Mouse (Mus musculus) C2C12 (cell line): ENCODE measurements around the gene Mmel1. TPM values are rescaled to one million over a fixed set of nuclear protein-coding genes. Genes with fewer than 3 reads are reported as not detected.

Experiments used
- H3K27me3 ChIP-seq: one replicate; pipeline ENCODE4 v1.6.1; 2011; ENCODE audit not compliant: control insufficient read depth, insufficient read depth, insufficient read length
- H3K36me3 ChIP-seq: one replicate; pipeline ENCODE4 v1.6.1; 2011; ENCODE audit not compliant: control insufficient read depth, insufficient read depth
- H3K4me3 ChIP-seq: one replicate; pipeline ENCODE4 v1.5.1; 2011; ENCODE audit warnings: mild to moderate bottlenecking, control low read depth; ENCODE audit not compliant: poor library complexity, insufficient read depth, severe bottlenecking
- H3K79me2 ChIP-seq: one replicate; pipeline ENCODE4 v1.6.1; 2011; ENCODE audit not compliant: control insufficient read depth, insufficient read depth
- H3K79me3 ChIP-seq: one replicate; pipeline ENCODE4 v1.6.1; 2011; ENCODE audit warnings: low read depth, control low read depth
- H3ac ChIP-seq: one replicate; pipeline ENCODE3; 2011; ENCODE audit warnings: low read depth; ENCODE audit not compliant: control insufficient read depth, insufficient read length
- CEBPB ChIP-seq: IDR thresholded peaks from one replicate; pipeline ENCODE4 v1.6.1; 2011; ENCODE audit warnings: low read depth, mild to moderate bottlenecking, control low read depth, moderate library complexity
- CTCF ChIP-seq: IDR thresholded peaks from one replicate; pipeline ENCODE4 v1.5.1; 2011; ENCODE audit not compliant: control insufficient read depth, insufficient read depth, insufficient read length
- FOSL1 ChIP-seq: IDR thresholded peaks from one replicate; pipeline ENCODE4 v1.8.0; 2011; ENCODE audit warnings: mild to moderate bottlenecking, low read length; ENCODE audit not compliant: poor library complexity, insufficient read depth, severe bottlenecking
- MAX ChIP-seq: IDR thresholded peaks from one replicate; pipeline ENCODE4 v1.6.1; 2011; ENCODE audit warnings: mild to moderate bottlenecking, control low read depth
- MYOD1 ChIP-seq: IDR thresholded peaks from one replicate; pipeline ENCODE4 v1.6.1; 2011; ENCODE audit warnings: low read depth; ENCODE audit not compliant: control insufficient read depth, insufficient read length
- MYOG ChIP-seq: IDR thresholded peaks from one replicate; pipeline ENCODE4 v1.6.1; 2011; ENCODE audit not compliant: control insufficient read depth, insufficient read length; ENCODE audit errors: extremely low read depth
- USF1 ChIP-seq: IDR thresholded peaks from one replicate; pipeline ENCODE4 v1.6.1; 2011; ENCODE audit warnings: low read depth, mild to moderate bottlenecking, control low read depth, moderate library complexity
- polyA plus RNA-seq: library from polyadenylated mRNA; unstranded; fragments of >200 nt; fragmentation: generic; extraction: Trizol; gene quantifications from one replicate; pipeline ENCODE4 v1.2.1, GENCODE M21; 2012; ENCODE audit warnings: missing spikeins

Gene Mmel1
- polyA plus RNA-seq, 1 experiment, result 0.04 TPM

DNA sequence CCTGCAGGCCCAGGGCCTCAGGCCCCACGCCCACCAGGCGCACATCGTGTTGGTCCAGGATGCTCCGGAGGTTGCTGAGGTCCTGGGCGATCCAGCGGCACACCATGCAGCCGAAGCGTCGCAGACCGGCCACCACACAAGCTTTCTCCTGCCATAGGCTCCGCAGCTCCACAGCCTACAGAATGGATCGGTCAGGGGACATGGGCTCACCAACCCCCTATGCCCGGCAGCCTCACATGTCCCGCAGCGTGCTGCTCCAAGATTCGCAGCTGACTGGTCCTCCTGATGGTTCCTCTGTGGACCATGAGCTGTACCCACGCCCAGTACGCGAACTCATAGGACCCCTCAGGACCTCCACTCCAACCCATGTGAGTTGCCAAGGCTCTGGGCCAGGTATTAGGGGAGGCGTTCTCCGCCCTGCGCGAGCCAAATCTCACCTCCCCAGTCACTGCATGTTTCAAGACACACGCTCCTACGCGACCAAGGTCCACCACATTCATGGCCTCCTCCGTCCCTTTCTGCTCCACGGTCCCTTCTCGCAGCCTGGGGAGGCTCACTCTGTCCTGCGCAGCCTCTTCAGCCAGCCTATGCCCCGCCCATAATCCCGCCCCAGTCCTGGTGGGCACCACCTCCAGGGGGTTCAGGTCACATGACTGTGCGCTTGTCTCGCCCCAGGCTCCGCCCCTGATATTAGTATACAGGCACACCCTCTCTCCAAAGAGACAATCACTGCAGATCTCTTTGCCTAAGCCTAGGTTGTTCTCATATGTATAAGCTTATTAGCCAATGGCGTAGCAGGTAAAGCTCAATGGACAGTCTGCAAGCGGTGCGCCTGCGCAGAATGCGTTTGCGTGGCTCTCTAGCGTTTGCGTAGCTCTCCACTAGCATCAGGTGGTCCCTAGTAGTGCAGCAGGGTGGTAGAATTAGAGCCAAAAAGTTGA, 29.4 kb downstream of the Mmel1 start, which contains the start of gene Fam213b:
Gene Fam213b, minus strand, starts transcription at position 630 of the 941 bp plus-strand sequence.
- H3K27me3 ChIP-seq, result peaks cover 48% of the 10 kb centered on the region
- H3ac ChIP-seq, result no peak within 1 kb of the TSS
- H3K36me3 ChIP-seq, result no peaks in the 10 kb centered on the region
- TF ChIP-seq USF1 (peak; percentile 52), CTCF (no peak)
- H3K79me2 ChIP-seq, result no peaks in the 10 kb centered on the region
- H3K4me3 ChIP-seq, result no peak within 1 kb of the TSS
- H3K79me3 ChIP-seq, result no peaks in the 10 kb centered on the region

DNA sequence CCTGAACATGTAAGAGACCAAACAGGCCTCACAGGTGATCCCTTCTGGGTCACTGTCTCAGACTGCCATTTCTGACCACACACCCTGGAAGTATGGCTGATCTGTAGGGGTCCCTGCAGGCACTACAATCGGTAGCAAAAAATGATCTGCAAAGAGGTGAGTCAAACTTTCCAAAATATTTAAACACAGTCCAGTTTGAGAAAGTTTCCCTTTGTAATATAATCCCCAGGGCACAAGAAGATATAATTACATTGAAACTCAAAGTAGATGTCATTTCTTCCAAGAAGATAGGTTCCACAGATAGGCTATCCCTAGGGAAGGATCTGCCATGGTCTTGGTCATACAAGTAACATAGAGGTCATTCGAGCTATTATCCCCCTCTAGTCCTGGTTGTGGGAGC, 33.0 kb downstream of the Mmel1 start:
- no peak overlapping the region for H3ac ChIP-seq
- no peaks in the 10 kb centered on the region for H3K79me2 ChIP-seq
- no peaks in the 10 kb centered on the region for H3K36me3 ChIP-seq
- no peaks in the 10 kb centered on the region for H3K79me3 ChIP-seq
- H3K27me3 ChIP-seq, result peaks cover 25% of the 10 kb centered on the region
- no peak overlapping the region for H3K4me3 ChIP-seq
- TF ChIP-seq CEBPB, result no peak
- no peak for TF ChIP-seq MYOG
- TF ChIP-seq MAX, result no peak
- TF ChIP-seq MYOD1, result no peak

DNA sequence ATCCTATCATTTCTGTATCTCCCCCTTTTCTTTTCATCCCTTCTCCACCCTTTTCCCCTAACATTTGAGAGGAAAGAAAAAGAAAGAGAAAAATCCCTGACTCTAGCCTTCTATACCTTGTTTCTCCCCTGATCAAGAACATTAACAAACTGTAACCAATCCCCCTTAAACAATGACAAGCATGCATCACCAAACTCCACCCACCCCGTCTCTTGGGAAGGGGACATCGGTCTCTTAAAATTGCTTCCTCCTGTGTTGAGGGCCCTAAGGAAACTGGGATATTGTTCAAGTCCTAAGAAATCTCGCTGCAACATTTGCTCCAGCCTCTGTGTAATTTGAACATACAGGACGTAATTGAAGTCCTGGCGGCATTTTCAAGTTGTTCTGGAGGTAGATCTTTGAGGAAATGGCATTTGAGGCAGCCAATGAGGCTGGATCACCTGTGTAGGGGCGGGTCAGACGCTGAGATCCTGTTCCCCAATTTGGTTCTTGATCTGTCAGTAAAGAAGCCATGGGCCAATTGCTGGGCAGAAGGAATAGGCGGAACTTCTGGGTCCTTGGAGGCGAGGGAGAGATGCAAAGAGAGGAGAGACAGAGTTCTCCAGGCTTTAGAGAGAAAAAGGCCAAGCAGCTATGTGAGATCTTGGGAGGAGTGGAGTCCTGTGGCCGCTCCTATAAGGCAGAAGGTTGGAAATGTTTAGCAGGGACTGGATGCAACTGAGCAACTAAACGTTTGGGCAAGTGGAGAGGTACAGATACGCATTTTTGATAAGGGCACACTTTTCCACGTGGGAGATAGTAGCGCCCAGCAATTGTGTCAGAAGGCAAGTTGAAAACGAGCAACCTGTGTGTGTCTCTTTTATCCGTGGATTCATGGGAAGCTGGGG, 35.0 kb downstream of the Mmel1 start:
- H3ac ChIP-seq, result no peak overlapping the region
- no peaks in the 10 kb centered on the region for H3K79me3 ChIP-seq
- H3K79me2 ChIP-seq, result no peaks in the 10 kb centered on the region
- TF ChIP-seq CTCF, result no peak
- H3K36me3 ChIP-seq, result no peaks in the 10 kb centered on the region
- H3K4me3 ChIP-seq, result no peak overlapping the region
- H3K27me3 ChIP-seq, result peaks cover 16% of the 10 kb centered on the region

DNA sequence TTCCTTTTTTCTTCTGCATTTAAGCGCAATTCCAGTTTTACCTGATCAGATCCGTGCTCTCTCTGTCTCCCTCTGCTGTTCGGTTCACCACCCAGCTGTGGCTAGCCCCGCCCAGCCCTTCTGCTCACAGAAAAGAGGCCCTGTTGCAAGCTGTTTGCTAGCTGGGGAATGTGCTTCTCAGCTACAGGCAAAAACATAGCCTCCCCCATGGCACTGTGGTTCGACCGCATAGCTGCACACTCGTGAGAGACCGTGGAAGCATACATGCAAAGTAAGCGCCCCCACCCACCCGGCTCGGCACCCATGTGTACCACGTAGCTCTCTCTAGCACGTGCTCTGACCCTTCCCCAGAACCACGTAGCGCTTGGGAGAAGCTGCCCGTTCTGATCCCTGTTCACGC, 38.4 kb downstream of the Mmel1 start:
- no peaks in the 10 kb centered on the region for H3K79me3 ChIP-seq
- H3K27me3 ChIP-seq, result peaks cover 19% of the 10 kb centered on the region
- no peaks in the 10 kb centered on the region for H3K36me3 ChIP-seq
- no peak overlapping the region for H3K4me3 ChIP-seq
- TF ChIP-seq CTCF (peak; percentile 7), USF1 (no peak)
- no peak overlapping the region for H3ac ChIP-seq
- H3K79me2 ChIP-seq, result no peaks in the 10 kb centered on the region

DNA sequence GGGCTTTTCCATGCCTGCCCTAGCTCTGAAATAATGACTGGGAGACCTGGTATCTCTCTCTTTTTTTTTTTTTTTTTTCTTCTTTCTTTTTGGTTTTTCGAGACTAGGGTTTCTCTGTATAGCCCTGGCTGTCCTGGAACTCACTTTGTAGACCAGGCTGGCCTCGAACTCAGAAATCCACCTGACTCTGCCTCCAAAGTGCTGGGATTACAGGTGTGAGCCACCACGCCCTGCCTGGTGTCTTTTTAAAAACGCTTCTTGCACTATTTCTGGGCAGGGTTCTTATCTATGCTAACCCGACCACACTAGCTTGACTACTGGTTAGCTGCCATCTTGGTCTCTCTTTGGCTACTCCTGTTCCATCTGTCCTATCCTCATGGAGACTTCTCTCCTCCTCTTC, 39.1 kb downstream of the Mmel1 start:
- H3K4me3 ChIP-seq, result no peak overlapping the region
- TF ChIP-seq USF1 (no peak), FOSL1 (no peak), MYOG (no peak), MYOD1 (no peak), MAX (no peak), CEBPB (no peak), CTCF (no peak)
- H3K27me3 ChIP-seq, result peaks cover 25% of the 10 kb centered on the region
- H3K79me2 ChIP-seq, result no peaks in the 10 kb centered on the region
- no peak overlapping the region for H3ac ChIP-seq
- H3K36me3 ChIP-seq, result no peaks in the 10 kb centered on the region
- H3K79me3 ChIP-seq, result no peaks in the 10 kb centered on the region
